Mouse (Mus musculus) stomach, postnatal 0 days (tissue): ENCODE data around the gene Mmd2. TPM values are rescaled to one million over a fixed set of nuclear protein-coding genes. Genes with fewer than 3 reads are reported as not detected.
A peak's percentile ranks its signal among the peaks of the same experiment; 100 is the strongest.

Source experiments
- ATAC-seq: fragments of 200-750 bp; cut with Nextera tagmentation; 2 replicates; pipeline ENCODE4 v1.8.0; 2017; ENCODE audit not compliant: low FRiP score, low TSS enrichment
- DNase-seq: peaks from one replicate; pipeline ENCODE4 v3.0.0-alpha.2; 2016; ENCODE audit warnings: low spot score
- H3K27ac ChIP-seq: fragments of 300-500 bp; sonication (generic); replicated peaks from 2 replicates; pipeline ENCODE4 v1.5.1; 2014; ENCODE audit warnings: mild to moderate bottlenecking, control low read depth
- H3K27me3 ChIP-seq: fragments of 300-500 bp; sonication (generic); 2 replicates; pipeline ENCODE4 v1.6.1; 2014; ENCODE audit warnings: low read length; ENCODE audit not compliant: control insufficient read depth, insufficient read depth
- H3K36me3 ChIP-seq: fragments of 300-500 bp; sonication (generic); 2 replicates; pipeline ENCODE4 v1.6.1; 2014; ENCODE audit warnings: low read length, mixed read lengths; ENCODE audit not compliant: control insufficient read depth, insufficient read depth
- H3K4me1 ChIP-seq: fragments of 300-500 bp; sonication (generic); replicated peaks from 2 replicates; pipeline ENCODE4 v1.6.1; 2014; ENCODE audit warnings: antibody characterized with exemption; ENCODE audit not compliant: control insufficient read depth, insufficient read depth
- H3K4me2 ChIP-seq: fragments of 300-500 bp; sonication (generic); replicated peaks from 2 replicates; pipeline ENCODE4 v1.6.1; 2014; ENCODE audit warnings: low read depth, mild to moderate bottlenecking, control low read depth, moderate library complexity
- H3K4me3 ChIP-seq: fragments of 300-500 bp; sonication (generic); 2 replicates; pipeline ENCODE4 v1.5.1; 2014; ENCODE audit warnings: low read depth, low read length, control low read depth
- H3K9ac ChIP-seq: fragments of 300-500 bp; sonication (generic); 2 replicates; pipeline ENCODE4 v1.6.1; 2014; ENCODE audit warnings: mild to moderate bottlenecking, low read length, control low read depth, mixed read lengths
- H3K9me3 ChIP-seq: fragments of 300-500 bp; sonication (generic); 2 replicates; pipeline ENCODE4 v1.6.1; 2016; ENCODE audit warnings: low read length; ENCODE audit not compliant: control insufficient read depth
- CTCF ChIP-seq: IDR thresholded peaks from 2 replicates; pipeline ENCODE4 v1.5.1; 2016; ENCODE audit warnings: antibody characterized with exemption, low read depth, mild to moderate bottlenecking, moderate library complexity
- EP300 ChIP-seq: optimal IDR thresholded peaks from 2 replicates; pipeline ENCODE3; 2016; ENCODE audit warnings: antibody characterized with exemption
- WGBS: fragments of 180-500 bp; shearing (Covaris S2); extraction: QIAGEN DNeasy Blood & Tissue Kit; methylation state at CpG from one replicate; pipeline ENCODE4 v1.1.7; 2014; 5-methylcytosine and 5-hydroxymethylcytosine counted together
- polyA plus RNA-seq: library from polyadenylated mRNA; unstranded; fragments of >200 nt; fragmentation: Nextera tagmentation; extraction: Ambion mirVana; gene quantifications from 2 replicates; pipeline ENCODE4 v1.2.1, GENCODE M21; 2015

The Mmd2 gene
- 1.2 and 1.3 TPM in 2 replicates for polyA plus RNA-seq

GRCm38 (mm10) chr5:142608259-142608988, at the start of gene Mmd2:
TSS of gene Mmd2 (minus strand) at chr5:142608800.
- Histone ChIP-seq H3K9me3 (no peaks in the 10 kb centered on the region), H3K9ac (no peak within 1 kb of the TSS), H3K36me3 (no peaks in the 10 kb centered on the region), H3K4me2 (peak within 1 kb of the TSS; percentile 58), H3K27me3 (no peaks in the 10 kb centered on the region), H3K27ac (no peak within 1 kb of the TSS), H3K4me1 (no peaks in the 10 kb centered on the region), H3K4me3 (peak within 1 kb of the TSS; percentile 36)
- TF ChIP-seq CTCF (no peak), EP300 (no peak)
- 4% methylated on average over 42 of the region's 42 CpGs for WGBS
- ATAC-seq (peak; percentile 38; the same call in 1 of the 2 replicates), DNase-seq (peak; percentile 18)

GRCm38 (mm10) chr5:142652266-142652665, 43.7 kb upstream of the Mmd2 start:
- TF ChIP-seq EP300 (no peak), CTCF (no peak)
- H3K27me3 ChIP-seq: no peaks in the 10 kb centered on the region
- no peak overlapping the region for H3K27ac ChIP-seq
- peaks cover 2% of the 10 kb centered on the region; the same call in 1 of the 2 replicates for H3K4me1 ChIP-seq
- WGBS: 68% methylated on average over 4 of the region's 4 CpGs
- no peak overlapping the region for H3K4me3 ChIP-seq
- H3K9ac ChIP-seq: no peak overlapping the region
- DNase-seq: no peak
- H3K4me2 ChIP-seq: no peak overlapping the region
- no peak for ATAC-seq
- H3K9me3 ChIP-seq: no peaks in the 10 kb centered on the region
- H3K36me3 ChIP-seq: peaks cover 10% of the 10 kb centered on the region; the same call in 1 of the 2 replicates

GRCm38 (mm10) chr5:142650794-142651497, 42.3 kb upstream of the Mmd2 start:
- Histone ChIP-seq H3K4me1 (peaks cover 2% of the 10 kb centered on the region; the same call in 1 of the 2 replicates), H3K27ac (no peak overlapping the region), H3K4me3 (no peak overlapping the region), H3K4me2 (no peak overlapping the region), H3K27me3 (no peaks in the 10 kb centered on the region), H3K9me3 (no peaks in the 10 kb centered on the region), H3K36me3 (peaks cover under 1% of the 10 kb centered on the region; the same call in 1 of the 2 replicates), H3K9ac (no peak overlapping the region)
- WGBS: 59% methylated on average over 6 of the region's 6 CpGs
- TF ChIP-seq EP300 (no peak), CTCF (no peak)
- ATAC-seq (peak; percentile 92), DNase-seq (peak; percentile 74)

DNA sequence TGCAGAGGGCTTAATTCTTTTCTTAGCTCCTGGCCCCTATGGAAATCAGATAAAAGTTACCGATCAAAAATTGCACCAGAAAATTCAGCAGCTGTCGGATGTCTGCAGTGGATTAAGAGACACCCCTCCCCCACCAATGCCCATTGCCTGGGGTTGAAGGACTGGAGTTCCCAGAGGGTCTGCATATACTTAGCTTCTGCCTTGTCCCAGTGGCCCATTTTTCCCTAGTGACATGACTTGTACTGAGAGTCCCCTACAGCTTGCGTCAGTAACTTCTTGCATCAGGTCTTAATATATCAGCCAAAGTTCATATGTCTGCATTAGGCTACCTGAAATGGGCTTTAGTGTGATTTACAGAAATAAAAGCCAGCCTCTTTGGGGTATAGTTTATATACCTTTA, 41.8 kb upstream of the Mmd2 start:
- no peaks in the 10 kb centered on the region for H3K9me3 ChIP-seq
- H3K9ac ChIP-seq: no peak overlapping the region
- no peaks in the 10 kb centered on the region for H3K36me3 ChIP-seq
- no peak for TF ChIP-seq CTCF
- TF ChIP-seq EP300: no peak
- ATAC-seq (no peak), DNase-seq (no peak)
- peaks cover 2% of the 10 kb centered on the region; the same call in 1 of the 2 replicates for H3K4me1 ChIP-seq
- H3K4me2 ChIP-seq: no peak overlapping the region
- H3K27me3 ChIP-seq: no peaks in the 10 kb centered on the region
- no peak overlapping the region for H3K27ac ChIP-seq
- WGBS: 51% methylated on average over 3 of the region's 3 CpGs
- H3K4me3 ChIP-seq: no peak overlapping the region

DNA sequence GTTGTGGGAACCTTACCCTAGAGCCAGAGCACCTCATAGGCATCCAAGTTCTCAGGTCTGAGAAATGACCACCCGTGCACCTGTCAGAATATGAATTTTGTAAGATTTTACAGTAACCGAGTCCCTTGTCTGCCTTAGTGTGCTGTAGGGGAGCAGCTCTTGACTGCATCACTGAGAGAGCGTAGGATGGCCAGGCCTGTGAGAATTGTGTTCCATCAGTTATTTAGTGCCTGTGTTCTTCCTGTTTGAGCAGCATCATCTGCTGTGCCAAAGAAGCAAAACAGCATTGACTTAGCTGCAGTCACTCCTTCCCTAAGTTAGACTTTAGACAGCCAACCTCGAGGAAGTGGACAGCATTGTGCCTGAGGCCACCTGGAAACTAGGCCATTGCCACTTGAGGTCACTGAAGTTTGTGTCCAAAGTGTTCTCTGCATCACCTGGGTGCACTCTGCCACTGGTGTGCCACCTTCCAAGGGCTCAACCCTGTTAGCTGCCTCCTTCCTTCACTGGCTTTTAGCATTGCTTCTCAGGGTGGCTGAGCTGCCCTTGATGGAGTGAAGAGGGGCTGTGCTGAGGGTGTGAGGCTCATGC, 41.0 kb upstream of the Mmd2 start:
- TF ChIP-seq CTCF (no peak), EP300 (no peak)
- Histone ChIP-seq H3K4me2 (no peak overlapping the region), H3K27me3 (no peaks in the 10 kb centered on the region), H3K9me3 (no peaks in the 10 kb centered on the region), H3K9ac (no peak overlapping the region), H3K4me1 (peaks cover 2% of the 10 kb centered on the region; the same call in 1 of the 2 replicates), H3K36me3 (no peaks in the 10 kb centered on the region), H3K4me3 (no peak overlapping the region), H3K27ac (no peak overlapping the region)
- DNase-seq (no peak), ATAC-seq (peak; percentile 43)
- WGBS: 84% methylated on average over 4 of the region's 4 CpGs
